Mouse (Mus musculus) adrenal gland (tissue): ENCODE measurements at regions not wholly inside any gene's neighbourhood (a gene's known extent, or its start where the extent isn't known, plus 50 kb on each side); places are given as distances from the start of the nearest gene placed in this dataset.

Source experiments
- intact Hi-C: fragments of 180-260 bp; cut with DNase I; formaldehyde crosslinking; loops from one replicate; pipeline ENCODE4 v1.15.1; 2025

DNA sequence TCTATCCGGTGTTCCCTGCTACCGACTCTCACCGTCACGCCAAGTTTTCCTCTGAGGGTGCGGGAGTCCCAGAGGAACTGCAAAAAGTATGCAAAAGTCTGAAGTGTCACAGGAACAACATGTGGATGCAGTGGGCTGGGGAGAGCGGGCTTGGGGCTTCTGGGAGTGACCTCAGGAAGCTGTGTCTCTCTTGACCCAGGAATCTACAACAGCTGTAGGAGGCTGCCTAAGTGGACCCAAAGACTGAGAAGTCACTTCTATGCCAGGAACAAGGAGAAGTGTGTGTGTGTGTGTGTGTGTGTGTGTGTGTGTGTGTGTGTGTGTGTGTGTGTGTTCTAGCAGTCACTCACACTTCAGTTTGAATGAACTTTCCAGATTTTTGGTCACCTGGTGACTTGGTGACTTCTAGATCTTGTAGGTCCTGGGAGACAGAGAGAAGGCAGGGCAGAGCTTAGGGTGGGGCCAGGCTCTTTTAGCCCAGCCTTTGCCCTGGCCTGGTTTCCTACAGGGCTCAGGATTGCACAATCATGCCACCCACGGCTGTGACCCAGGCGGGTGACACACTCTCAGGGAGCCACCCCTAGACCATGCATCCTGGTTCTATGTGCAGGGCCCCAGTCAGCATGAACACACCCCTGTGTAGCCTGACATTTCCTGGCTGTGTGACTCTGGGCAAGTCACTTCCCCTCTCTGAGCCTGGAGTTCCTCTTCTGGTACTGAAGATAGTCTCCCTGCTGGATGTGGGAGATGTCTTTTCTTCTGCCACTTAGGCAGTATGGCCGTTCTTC lies 70.2 kb upstream of the Tmem189 start:
- intact Hi-C loops = loop anchor here (2.0 to 5.0 kb wide), 2 partner anchors 42 to 69 kb away; no protein-coding TSS in a partner anchor

DNA sequence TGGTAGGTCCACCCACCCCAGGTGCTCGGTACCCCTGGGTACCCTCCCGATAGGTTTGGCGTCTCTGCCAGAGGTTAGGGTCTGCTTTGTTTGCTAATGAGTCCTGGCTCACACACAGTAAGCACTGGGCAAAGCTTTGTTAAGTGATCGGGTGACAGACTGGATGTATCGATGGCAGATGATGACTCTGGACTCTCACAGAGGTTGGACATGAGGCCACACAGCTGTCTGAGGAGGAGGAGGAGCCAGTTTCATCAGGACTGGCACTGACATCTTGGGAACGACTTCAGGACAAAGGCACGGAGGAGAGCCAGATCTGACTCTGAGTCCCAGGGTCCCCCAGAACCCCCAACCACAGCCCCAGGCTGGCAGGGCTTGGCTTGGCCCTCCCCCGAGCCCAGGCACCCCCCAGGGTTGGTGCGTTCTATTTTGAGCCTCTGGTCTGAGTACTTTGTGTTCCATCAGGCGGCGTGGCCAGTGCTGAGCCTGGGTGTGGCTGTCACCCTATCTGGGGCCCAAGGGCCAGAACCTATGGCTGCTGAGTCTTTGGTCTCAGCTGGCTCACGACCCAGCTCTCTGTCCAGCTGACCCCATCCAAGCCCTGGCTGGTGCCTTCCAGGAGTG lies 67.6 kb upstream of the Tmem189 start:
- intact Hi-C loops = loop anchor here (5.0 kb wide), 1 partner anchor 40 kb away; no protein-coding TSS in a partner anchor

- intact Hi-C loops = loop anchor here (5.0 kb wide), 1 partner anchor 39 kb away; no protein-coding TSS in a partner anchor
Observed at GRCm38 (mm10) chr2:167756721-167757120, 67.1 kb upstream of the Tmem189 start.

- intact Hi-C loops = loop anchor here (5.0 kb wide), 1 partner anchor 38 kb away; no protein-coding TSS in a partner anchor
Observed at GRCm38 (mm10) chr2:167754929-167755551, 65.4 kb upstream of the Tmem189 start.

- intact Hi-C loops = no loop called here
Observed at GRCm38 (mm10) chr2:167753898-167754297, 64.3 kb upstream of the Tmem189 start.

GRCm38 (mm10) chr2:167752805-167753556 lies 63.4 kb upstream of the Tmem189 start:
- intact Hi-C loops = no loop called here

- intact Hi-C loops = no loop called here
Observed at GRCm38 (mm10) chr2:167751585-167751984, 62.0 kb upstream of the Tmem189 start.

DNA sequence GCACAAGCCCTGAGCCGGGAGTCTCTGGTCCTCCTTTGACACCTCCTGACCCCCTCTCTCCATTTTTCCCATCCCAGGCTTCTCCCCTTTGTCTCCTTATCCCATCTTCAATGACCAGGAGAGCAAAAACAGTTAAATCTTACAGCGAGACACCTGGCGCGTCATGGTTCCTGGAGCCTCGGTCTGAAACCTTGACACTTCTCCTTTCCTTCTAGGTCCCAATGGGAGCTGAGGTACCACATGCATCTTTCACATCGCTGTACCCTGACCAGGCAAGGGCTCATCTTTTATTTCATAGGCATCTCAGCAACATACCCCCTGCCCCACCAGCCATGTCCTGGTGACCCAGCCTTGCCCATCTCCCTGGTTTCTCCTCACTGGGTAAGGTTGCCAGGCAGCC lies 58.7 kb upstream of the Tmem189 start:
- intact Hi-C loops = no loop called here

DNA sequence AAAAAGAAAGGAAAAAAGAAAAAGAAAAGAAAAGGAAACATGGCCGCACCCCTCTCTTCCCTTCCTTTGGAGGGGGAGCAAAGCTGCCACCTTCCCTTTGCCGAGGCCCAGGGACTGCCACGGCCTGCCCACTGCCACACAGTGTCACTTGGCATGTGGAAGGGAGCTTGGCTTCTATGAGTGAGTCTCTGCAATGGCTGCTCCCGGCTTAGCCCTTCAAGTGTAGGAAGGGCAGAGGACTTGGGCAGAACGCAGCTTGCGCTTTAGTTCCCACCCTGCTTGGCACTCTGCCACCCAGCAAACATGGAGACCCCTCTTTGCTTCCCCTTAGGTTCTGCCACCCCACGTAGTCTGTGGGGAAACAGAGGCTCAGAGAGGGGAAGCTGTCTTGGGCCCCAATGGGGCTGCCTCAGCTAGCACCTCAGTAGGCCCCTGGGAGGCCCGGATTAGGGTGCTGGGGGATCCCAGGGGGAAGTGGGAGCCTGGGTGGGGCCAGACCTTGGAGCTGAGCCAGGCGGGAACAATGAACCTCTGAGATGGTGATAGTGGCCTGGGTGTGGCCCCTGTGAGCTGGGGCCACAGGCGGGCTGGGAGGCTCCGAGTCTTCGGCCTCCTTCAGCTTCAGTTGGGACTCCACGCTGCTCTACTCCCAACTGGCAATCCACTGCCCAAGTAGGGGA lies 57.7 kb upstream of the Tmem189 start:
- intact Hi-C loops = no loop called here

- intact Hi-C loops = no loop called here
Observed at GRCm38 (mm10) chr2:167746344-167746743, 56.7 kb upstream of the Tmem189 start.

DNA sequence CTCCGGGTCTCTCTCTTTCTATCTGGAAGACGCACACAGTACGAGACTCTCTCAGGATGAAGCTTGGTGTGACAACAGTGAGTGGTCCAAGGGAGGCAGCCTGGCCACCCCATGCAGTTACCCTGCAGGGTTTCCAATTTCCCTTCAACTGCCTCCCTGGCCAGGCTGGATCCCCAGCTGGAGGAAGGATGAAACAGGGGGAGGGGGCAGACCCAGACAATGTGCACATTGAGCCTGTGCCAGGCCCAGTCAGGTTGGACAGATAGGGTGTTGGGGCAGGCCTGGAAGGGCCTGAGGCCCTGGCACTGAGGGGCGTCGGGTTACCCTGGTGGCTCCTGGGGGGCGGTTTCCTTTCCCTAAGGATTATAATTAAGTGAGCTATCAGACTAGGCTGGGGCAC lies 55.8 kb upstream of the Tmem189 start:
- intact Hi-C loops = no loop called here

DNA sequence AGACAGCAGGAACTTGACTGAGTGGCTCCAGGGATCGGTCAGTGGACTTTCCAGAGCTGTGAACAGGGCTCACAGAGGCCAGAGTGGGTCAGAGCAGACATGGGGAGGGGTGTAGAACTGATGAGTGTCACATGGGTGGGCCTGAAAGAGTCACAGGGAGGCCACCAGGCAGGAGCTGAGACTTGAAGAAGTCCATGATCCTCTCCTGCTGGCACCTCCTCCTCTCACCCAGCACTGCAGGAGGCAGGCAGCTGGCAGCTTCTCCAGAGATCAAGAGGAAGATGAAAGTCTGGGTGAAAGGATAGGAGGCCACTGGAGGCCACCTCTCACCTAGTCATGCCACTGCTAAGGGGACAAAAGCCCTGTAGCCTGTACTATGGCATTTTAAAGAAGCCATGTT lies 54.5 kb upstream of the Tmem189 start:
- intact Hi-C loops = no loop called here

- intact Hi-C loops = no loop called here
Observed at GRCm38 (mm10) chr2:167742479-167742878, 52.9 kb upstream of the Tmem189 start.

GRCm38 (mm10) chr2:167740516-167741189 lies 51.0 kb upstream of the Tmem189 start:
- intact Hi-C loops = no loop called here
